Mouse (Mus musculus): Measurements from ENCODE around the gene Parp11.

Parp11 gene

DNA sequence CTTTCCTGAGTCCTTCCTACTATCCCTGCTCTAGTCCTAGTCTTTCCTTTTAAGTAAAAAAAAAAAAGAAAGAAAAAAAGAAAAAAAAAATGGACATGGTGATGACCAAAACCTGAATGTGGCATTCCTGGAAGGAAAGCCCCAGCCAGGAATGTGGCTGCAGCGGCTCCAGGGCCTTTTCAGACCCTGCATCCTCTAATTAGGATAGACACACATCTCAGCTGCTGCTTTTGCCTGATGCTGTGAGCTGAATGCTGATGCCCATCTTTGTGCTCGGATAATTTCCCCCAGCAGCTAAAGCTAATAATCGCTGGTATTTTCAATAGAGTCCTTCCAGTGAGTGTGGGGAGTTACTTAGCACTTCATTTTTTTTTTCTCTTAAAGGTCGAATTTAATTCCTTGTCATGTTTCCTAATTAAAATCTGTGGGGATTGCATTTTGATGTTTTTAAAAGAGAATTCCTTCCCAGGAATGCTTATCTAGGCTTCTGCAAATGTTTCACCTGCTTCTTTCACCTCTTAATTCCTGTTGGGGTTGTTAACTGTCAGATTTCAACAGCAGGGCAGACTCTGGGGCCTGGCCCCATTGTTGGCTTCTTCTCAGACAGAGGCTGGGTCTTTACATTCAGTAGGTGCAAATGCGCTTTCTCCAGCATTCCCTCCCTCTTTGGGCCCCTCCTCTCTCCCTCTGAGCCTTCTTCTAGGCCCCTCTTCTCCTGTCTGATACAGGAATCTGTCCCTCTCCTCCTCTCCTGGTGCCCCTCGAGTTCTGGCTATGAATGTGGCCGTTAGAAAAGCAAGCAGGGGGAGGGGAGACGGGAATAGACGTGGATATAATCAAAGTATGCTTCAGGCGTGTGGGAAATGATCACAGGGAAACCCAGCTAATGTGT is 3.1 kb downstream of the Parp11 start:
- no peak for DNase-seq

- DNase-seq = peak; percentile 93
Observed at GRCm38 (mm10) chr6:127453407-127454343, 7.0 kb downstream of the Parp11 start.

DNA sequence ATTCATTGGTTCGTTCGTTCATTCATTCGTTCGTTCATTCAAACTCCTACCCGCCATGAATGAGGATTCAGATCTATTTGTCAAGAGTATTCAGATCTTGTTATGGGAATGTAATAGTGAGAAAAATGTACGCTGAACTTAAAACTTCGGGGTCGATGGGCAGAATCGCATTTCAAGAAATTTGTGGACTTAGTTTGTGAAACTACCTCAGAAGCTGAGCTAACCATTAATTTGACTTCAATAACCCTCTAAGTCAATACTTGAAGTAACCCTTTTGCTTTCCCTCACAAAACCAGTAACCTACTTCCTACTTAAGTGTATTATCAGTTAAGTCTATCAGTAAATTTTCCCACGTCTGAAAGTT is 7.7 kb downstream of the Parp11 start:
- no peak for DNase-seq

DNA sequence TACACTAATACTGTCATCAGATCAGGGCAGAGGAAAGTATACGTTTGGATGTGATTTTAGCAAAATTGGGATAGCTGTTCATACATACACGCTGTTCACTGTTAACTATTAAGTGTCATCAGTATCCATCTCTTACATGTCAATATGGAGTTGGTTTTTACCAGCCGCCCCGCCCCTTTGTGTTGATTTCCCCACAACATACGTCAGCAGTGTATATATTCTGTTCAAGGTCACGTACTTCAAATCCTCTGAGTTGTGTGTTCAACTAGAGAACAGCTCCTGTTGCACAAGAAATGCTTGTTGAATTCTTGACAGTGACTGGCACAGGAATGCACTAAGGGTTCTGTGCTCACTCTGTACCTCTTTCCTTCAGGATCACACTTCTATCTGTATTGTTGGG is 8.2 kb downstream of the Parp11 start:
- DNase-seq = no peak

- no peak for DNase-seq
Observed at GRCm38 (mm10) chr6:127455440-127455839, 8.8 kb downstream of the Parp11 start.

DNA sequence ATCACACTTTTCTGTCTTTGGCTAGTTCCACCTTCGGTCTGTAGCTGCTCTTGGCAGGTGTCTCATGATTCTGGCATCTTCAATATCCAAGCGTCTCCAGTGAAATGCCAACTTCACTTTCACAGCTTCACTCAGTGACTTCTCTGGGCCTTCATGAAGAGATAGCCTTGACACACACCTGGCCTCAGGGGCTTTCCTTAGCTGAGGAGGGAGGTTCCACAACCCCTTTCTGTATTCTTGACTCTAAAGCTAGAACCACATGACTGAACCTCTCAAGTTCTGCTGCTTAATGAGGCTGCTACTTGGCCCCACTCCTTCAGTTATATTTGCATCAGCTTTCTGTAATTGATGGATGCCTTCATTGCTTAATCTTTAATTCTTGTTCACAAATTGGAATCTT is 10.1 kb downstream of the Parp11 start:
- DNase-seq = no peak

- no peak for DNase-seq
Observed at GRCm38 (mm10) chr6:127459776-127460175, 13.1 kb downstream of the Parp11 start.

DNA sequence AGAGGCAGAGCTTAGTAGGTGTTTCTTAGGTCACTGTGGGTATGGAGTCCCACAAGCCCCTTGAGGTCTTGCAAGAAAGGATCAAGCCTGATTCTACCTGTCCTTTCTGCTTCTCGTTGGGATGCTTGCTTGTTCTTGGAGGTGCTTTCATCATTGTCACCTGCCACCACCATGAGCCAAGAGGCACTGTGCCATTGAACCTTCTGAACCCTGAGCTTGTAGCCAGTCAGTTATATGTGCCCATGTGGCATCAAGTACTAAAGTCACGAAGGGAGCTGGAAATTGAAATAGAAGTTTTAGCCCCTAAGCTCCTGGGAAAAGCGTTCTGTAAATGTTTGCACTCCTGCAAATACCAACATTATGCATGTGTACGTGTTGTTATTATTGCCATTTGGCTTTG is 14.9 kb downstream of the Parp11 start:
- no peak for DNase-seq

DNA sequence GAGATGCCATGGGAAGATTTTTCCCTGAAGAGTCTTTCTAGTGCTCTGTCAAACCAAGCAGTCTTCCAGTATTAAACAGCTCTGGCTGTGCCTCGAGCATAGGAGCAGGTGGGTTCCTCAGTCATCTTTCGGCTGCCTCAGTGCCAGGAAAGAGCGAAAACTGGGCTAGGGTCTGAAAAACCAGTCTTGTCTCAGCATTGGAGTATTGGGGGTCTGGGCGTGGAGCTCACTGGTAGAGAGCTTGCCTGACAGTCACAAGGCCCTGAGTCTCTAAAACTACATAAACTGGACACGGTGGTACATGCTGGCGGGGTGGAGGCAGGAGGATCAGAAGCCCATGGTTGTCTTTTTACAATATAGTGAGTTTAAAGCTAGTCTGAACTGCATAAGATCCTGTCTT is 15.6 kb downstream of the Parp11 start:
- no peak for DNase-seq

DNA sequence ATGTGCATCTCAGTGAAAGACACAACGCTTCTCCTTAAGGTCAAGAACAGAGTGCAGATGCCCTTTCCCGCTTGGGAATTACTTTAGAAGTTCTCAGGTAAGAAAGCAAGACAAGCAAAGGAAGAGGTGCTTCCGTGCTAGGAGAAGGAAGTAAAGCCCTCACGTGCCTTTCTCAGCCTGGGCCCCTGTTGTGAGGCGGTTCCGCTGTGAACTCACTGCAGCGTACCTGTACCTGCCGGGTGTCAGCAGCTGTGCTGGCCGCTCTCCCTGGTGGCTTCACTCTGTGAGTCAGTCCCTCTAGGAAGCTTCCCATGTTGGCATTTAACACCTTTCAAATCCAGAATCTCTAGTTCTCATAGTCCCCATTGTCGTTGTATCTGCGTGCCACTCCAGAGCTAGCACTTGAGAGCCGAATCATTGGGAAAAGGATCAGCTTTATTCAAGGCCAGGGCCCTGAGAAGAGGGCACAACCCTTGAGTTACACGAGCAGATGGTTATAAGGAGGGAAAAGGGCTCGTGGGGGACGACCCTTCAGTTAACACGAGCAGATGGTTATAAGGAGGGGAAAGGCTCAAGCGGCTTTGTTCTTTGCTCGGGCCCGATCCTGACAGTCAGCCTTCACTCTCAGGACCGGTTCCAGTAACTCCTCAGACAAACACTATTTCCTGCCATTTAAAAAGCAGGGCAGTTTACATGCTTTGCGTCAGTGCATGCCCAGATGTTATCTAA is 16.8 kb downstream of the Parp11 start:
- no peak for DNase-seq

DNA sequence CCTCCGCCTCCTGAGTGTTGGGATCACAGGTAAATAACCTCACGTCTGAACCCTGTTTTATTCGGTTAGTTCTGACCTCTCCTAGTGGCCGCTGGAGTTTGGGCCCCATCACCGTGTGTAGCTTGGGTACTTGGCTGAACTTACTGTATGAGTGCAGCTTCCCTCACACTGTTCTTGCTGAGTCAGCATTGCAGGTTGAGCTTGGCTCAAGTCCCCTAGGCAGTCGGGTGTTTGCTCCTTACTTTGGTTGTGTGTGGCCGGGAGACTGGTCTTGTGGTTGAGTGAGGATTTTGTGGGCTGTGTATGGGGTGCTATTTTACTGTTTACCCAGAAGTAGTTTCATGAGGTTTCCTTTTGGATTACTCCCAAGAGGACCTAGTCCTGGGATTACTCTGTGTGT is 17.9 kb downstream of the Parp11 start:
- DNase-seq = no peak

- no peak for DNase-seq
Observed at GRCm38 (mm10) chr6:127466749-127467310, 20.2 kb downstream of the Parp11 start.

- no peak for DNase-seq
Observed at GRCm38 (mm10) chr6:127472078-127472477, 25.4 kb downstream of the Parp11 start.

DNA sequence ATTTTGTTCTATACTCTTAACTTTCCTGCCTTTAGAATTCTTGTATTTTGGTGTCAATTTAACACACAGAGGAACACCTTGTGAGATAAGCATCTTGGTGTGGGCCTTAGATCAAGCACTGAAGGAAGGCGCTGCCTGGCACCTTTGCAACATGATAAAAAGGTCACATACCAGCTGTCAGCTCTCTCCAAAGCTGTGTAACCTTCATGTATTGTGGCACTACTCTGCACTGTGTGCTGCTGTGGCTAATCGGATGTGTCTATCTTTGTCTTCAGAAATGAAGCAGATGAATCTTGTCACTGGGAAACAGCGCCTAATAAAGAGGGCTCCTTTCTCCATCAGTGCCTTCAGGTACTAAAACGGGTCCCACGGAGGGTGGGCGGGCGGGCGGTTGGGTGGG is 27.3 kb downstream of the Parp11 start:
- no peak for DNase-seq

DNA sequence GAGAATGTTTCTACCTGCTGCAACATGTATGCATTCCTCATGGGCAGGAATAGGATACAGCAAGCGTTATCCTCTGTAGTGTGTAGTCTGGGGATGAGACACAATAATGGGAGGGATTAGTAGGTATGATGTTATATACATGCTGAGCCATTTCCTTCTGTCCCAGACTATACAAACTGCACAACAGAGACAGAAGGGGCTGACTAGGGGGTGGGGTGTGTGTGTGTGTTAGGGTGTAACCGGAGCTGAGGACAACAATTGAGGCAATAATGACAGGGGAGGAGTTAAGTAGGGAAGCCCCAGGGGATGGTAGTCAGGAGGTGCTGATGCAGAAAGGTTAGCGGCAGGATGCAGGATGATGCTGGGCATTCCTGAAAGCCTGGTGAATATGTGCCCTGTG is 28.6 kb downstream of the Parp11 start:
- no peak for DNase-seq

DNA sequence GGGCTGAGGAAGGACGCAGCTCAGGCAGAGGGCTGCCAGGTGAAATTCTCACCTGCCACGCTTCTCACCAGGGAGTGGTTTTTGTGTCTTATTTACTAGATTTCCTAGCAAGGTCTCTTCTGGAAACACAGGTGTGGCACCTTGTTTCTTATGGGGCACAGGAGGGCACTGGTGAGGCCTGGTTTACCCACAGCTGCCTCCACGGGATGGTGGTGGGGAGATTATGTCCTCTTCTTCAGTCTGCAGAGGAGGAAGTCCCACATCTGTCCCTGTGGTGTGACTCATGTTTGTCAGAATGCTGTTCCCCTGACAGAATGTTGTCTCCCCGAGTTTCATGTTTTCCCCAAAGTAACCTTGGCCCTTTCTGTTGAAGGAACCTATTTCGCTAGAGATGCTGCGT is 44.4 kb downstream of the Parp11 start:
- DNase-seq = no peak

DNA sequence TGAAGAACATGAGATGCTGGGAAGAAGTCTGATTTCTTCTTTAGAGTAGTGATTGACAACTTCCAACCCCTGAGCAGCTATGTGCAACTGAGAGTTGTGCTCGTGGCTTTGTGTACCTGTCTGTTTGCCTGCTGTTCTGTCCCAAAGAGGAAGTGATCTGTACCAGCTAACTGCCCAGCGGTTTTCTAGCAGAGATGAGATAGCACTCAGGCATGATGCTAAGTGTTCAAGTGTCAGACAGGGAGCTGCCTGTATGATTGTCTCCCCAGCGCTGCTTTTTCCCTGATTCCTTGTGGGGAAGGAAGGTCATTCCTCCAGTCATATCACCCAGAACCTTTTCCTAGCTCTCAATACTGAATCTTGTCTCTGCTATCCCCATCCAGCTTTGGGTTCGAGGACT is 45.9 kb downstream of the Parp11 start:
- no peak for DNase-seq

DNA sequence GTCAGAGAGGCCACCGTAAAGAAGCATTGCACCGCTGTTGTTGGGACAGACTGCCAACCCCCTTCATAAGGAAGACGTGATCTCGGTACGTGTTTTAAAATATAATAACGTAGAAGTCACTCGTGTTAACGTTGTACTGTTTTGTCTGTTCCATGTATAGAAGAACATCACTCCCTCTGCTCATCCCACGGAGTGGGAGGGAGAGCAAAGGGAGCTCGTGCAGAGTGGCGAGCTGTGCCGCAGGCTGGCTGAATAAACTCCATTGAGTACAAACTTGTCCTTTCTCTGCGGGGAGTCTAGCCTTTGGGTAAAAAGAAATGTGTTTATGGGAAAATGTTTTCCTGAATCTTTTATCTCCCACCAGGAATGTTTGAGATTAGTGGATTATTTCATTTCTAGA is 47.1 kb downstream of the Parp11 start:
- peak; percentile 65 for DNase-seq

GRCm38 (mm10) chr6:127494357-127494756 is 47.7 kb downstream of the Parp11 start:
- no peak for DNase-seq

GRCm38 (mm10) chr6:127495251-127495650 is 48.6 kb downstream of the Parp11 start:
- DNase-seq = no peak

- no peak for DNase-seq
Observed at GRCm38 (mm10) chr6:127495876-127496275, 49.2 kb downstream of the Parp11 start.

DNA sequence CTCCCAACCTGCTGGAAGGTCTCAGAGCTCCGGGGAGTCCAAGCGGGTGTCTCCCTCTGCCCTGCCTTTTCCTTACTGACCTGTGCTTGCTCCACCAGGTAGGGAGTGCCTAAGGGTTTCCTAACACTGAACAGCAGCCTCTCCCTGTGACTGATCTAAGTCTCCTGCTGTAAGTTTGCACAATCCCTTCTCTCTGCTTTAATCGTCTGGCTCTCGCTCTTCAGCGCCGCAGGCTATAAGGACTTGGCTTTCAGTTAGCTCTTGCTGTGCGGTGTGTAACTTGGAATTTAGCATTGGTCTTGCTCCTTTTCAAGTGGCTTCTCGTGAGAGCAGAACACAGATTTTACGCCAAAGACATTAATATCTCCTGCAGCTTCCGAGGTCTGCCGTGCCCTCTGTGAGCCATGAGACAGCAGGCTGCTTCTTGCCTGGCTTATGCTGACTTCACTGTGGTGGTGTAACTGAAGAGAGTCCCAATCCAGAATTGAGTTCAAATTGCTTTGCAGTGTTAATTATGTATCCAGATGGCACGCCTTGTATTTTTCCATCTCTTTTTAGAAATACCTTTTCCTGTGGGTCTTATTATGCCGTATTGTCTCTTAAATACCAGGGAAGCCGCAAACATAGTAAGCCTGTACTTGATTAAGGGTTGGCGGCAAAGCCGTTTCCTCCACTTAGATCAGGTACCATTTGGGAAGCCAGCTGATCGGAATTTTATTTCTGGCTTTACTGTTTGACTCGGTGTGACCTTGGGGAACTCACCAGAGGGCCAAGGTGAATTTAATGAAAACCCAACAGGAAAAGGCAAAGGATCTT is 50.4 kb downstream of the Parp11 start:
- no peak for DNase-seq

Data from right cerebral cortex, adult 18-20 months (tissue).